Mouse (Mus musculus) forebrain, embryonic 16.5 days (tissue): ENCODE data around the gene Ccnd3. TPM values are rescaled to one million over a fixed set of nuclear protein-coding genes. Genes with fewer than 3 reads are reported as not detected.

Experiments used
- ATAC-seq: fragments of 200-750 bp; cut with Nextera tagmentation; 2 replicates; pipeline ENCODE4 v1.8.0; 2017; ENCODE audit warnings: mild to moderate bottlenecking, moderate library complexity
- H3K27ac ChIP-seq: fragments of 300-500 bp; sonication (generic); 2 replicates; pipeline ENCODE4 v1.5.1; 2014; ENCODE audit warnings: low read length, control low read depth
- H3K27me3 ChIP-seq: fragments of 300-500 bp; sonication (generic); replicated peaks from 2 replicates; pipeline ENCODE4 v1.6.1; 2014; ENCODE audit warnings: low read length; ENCODE audit not compliant: control insufficient read depth, insufficient read depth
- H3K36me3 ChIP-seq: fragments of 300-500 bp; sonication (generic); 2 replicates; pipeline ENCODE4 v1.6.1; 2014; ENCODE audit not compliant: control insufficient read depth, insufficient read depth
- H3K4me1 ChIP-seq: fragments of 300-500 bp; sonication (generic); replicated peaks from 2 replicates; pipeline ENCODE4 v1.6.1; 2014; ENCODE audit warnings: low read length; ENCODE audit not compliant: control insufficient read depth, insufficient read depth
- H3K4me2 ChIP-seq: fragments of 300-500 bp; sonication (generic); 2 replicates; pipeline ENCODE4 v1.6.1; 2014; ENCODE audit warnings: mild to moderate bottlenecking, low read length, control low read depth
- H3K4me3 ChIP-seq: fragments of 300-500 bp; sonication (generic); replicated peaks from 2 replicates; pipeline ENCODE4 v1.5.1; 2014; ENCODE audit warnings: mild to moderate bottlenecking, low read length, control low read depth
- H3K9ac ChIP-seq: fragments of 300-500 bp; sonication (generic); replicated peaks from 2 replicates; pipeline ENCODE4 v1.6.1; 2014; ENCODE audit warnings: low read depth, low read length, control low read depth
- H3K9me3 ChIP-seq: fragments of 300-500 bp; sonication (generic); 2 replicates; pipeline ENCODE4 v1.6.1; 2016; ENCODE audit warnings: low read length; ENCODE audit not compliant: control insufficient read depth
- WGBS: fragments of 180-500 bp; shearing (Covaris S2); extraction: QIAGEN DNeasy Blood & Tissue Kit; methylation state at CpG from one replicate; pipeline ENCODE4 v1.1.7; 2014; 5-methylcytosine and 5-hydroxymethylcytosine counted together
- polyA plus RNA-seq: library from polyadenylated mRNA; unstranded; fragments of >200 nt; fragmentation: Nextera tagmentation; extraction: Ambion mirVana; gene quantifications from 2 replicates; pipeline ENCODE4 v1.2.1, GENCODE M21; 2015

Gene Ccnd3
- polyA plus RNA-seq, 1 experiment from 2014 or later: 58.5 TPM

- Histone ChIP-seq H3K4me1 (peaks cover 28% of the 10 kb centered on the region), H3K36me3 (0 out of 2 replicates have a peak, but pooled peaks cover 3% of the 10 kb centered on the region), H3K27me3 (no peaks in the 10 kb centered on the region), H3K27ac (no peak overlapping the region), H3K4me2 (no peak overlapping the region), H3K4me3 (no peak overlapping the region), H3K9ac (no peak overlapping the region), H3K9me3 (no peaks in the 10 kb centered on the region)
- WGBS: 81% methylated on average over 7 of the region's 7 CpGs
- ATAC-seq: no peak
Measured at GRCm38 (mm10) chr17:47633999-47634770, 129.3 kb downstream of the Ccnd3 start.

GRCm38 (mm10) chr17:47642992-47643391, 138.1 kb downstream of the Ccnd3 start:
- Histone ChIP-seq H3K27ac (no peak overlapping the region), H3K9ac (no peak overlapping the region), H3K27me3 (no peaks in the 10 kb centered on the region), H3K4me2 (no peak overlapping the region), H3K4me3 (no peak overlapping the region), H3K9me3 (no peaks in the 10 kb centered on the region), H3K4me1 (no peaks in the 10 kb centered on the region), H3K36me3 (no peaks in the 10 kb centered on the region)
- WGBS: 94% methylated on average over 2 of the region's 2 CpGs
- no peak for ATAC-seq

GRCm38 (mm10) chr17:47646683-47647082, 141.8 kb downstream of the Ccnd3 start:
- Histone ChIP-seq H3K4me1 (no peaks in the 10 kb centered on the region), H3K36me3 (peaks cover 6% of the 10 kb centered on the region), H3K27ac (no peak overlapping the region), H3K9me3 (no peaks in the 10 kb centered on the region), H3K9ac (no peak overlapping the region), H3K27me3 (no peaks in the 10 kb centered on the region), H3K4me2 (no peak overlapping the region), H3K4me3 (no peak overlapping the region)
- no peak for ATAC-seq
- WGBS: 71% methylated on average over 1 of the region's 1 CpGs

GRCm38 (mm10) chr17:47648966-47649365, 144.1 kb downstream of the Ccnd3 start:
- no peak for ATAC-seq

More at GRCm38 (mm10) chr17:47648966-47649365, 144.1 kb downstream of the Ccnd3 start:
- Histone ChIP-seq H3K9ac (no peak overlapping the region), H3K27ac (no peak overlapping the region), H3K9me3 (no peaks in the 10 kb centered on the region), H3K27me3 (no peaks in the 10 kb centered on the region), H3K4me2 (no peak overlapping the region), H3K36me3 (peaks cover 6% of the 10 kb centered on the region), H3K4me1 (no peaks in the 10 kb centered on the region), H3K4me3 (no peak overlapping the region)
- 21% methylated on average over 4 of the region's 4 CpGs for WGBS

Other genes with a start within 250 kb of the Ccnd3 start
- 72.2 and 74.1 TPM in 2 replicates for gene Mrps10, start 136.2 kb upstream of the Ccnd3 start, polyA plus RNA-seq
- 0.29 and 0.37 TPM in 2 replicates for gene Guca1b, start 119.7 kb upstream of the Ccnd3 start, polyA plus RNA-seq
- 0.67 TPM in 1 of 2 replicates, not detected in the other for gene Guca1a, start 104.5 kb upstream of the Ccnd3 start, polyA plus RNA-seq
- 0.19 and 0.22 TPM in 2 replicates for gene AI661453, start 68.4 kb upstream of the Ccnd3 start, polyA plus RNA-seq
- 0.55 and 0.86 TPM in 2 replicates for gene 1700001C19Rik, start 67.7 kb upstream of the Ccnd3 start, polyA plus RNA-seq
- gene Taf8, start 2.8 kb upstream of the Ccnd3 start, polyA plus RNA-seq: 24.9 and 25.7 TPM in 2 replicates
- 32.9 and 36.1 TPM in 2 replicates for gene Bysl, start 106.4 kb downstream of the Ccnd3 start, polyA plus RNA-seq
- 51.6 and 51.8 TPM in 2 replicates for gene Med20, start 106.5 kb downstream of the Ccnd3 start, polyA plus RNA-seq
- 2.3 and 2.9 TPM in 2 replicates for gene Gm20517, start 106.5 kb downstream of the Ccnd3 start, polyA plus RNA-seq
- gene Usp49, start 125.6 kb downstream of the Ccnd3 start, polyA plus RNA-seq: 8.6 and 9.1 TPM in 2 replicates
- 228 and 241 TPM in 2 replicates for gene Tomm6, start 183.3 kb downstream of the Ccnd3 start, polyA plus RNA-seq
- 21.3 and 27.1 TPM in 2 replicates for gene Frs3, start 184.0 kb downstream of the Ccnd3 start, polyA plus RNA-seq
- 0.48 and 0.60 TPM in 2 replicates for gene Gm21981, start 189.4 kb downstream of the Ccnd3 start, polyA plus RNA-seq
- gene Prickle4, start 189.7 kb downstream of the Ccnd3 start, polyA plus RNA-seq: 0.54 and 1.0 TPM in 2 replicates
- gene Pgc, start 221.8 kb downstream of the Ccnd3 start, polyA plus RNA-seq: not detected in 2 replicates
- 2.2 TPM in 2 replicates for gene Tfeb, start 232.0 kb downstream of the Ccnd3 start, polyA plus RNA-seq